Mouse (Mus musculus): ENCODE data around the gene Napepld. TPM values are rescaled to one million over a fixed set of nuclear protein-coding genes. Genes with fewer than 3 reads are reported as not detected.
"Not testable (repeated sequence)": the region's sequence is repeated elsewhere in the genome, so short reads cannot be mapped to it uniquely, and the experiment has no call there.

Gene Napepld
- polyA plus RNA-seq, 1 experiment from 2014 or later: 2.6 TPM

- peak overlapping the region; percentile 86 for H3K27ac ChIP-seq (ENCODE audit: low read length)
- H3K36me3 ChIP-seq (ENCODE audit: control insufficient read depth, insufficient read depth, low read length): peaks cover 16% of the 10 kb centered on the region; the same call in 1 of the 2 replicates
- H3K4me3 ChIP-seq (ENCODE audit: low read depth, low read length): peak overlapping the region; percentile 82
- no peaks in the 10 kb centered on the region for H3K27me3 ChIP-seq (ENCODE audit: control insufficient read depth, insufficient read depth, low read depth, low read length)
- peaks cover 10% of the 10 kb centered on the region for H3K4me1 ChIP-seq (ENCODE audit: control insufficient read depth, insufficient read depth, low read length)
- H3K4me2 ChIP-seq (ENCODE audit: low read length): peak overlapping the region; percentile 90
- peak overlapping the region; percentile 96 for H3K9ac ChIP-seq (ENCODE audit: low read depth, low read length)
- ATAC-seq: no peak
- under 1% methylated on average over 25 of the region's 25 CpGs for WGBS
- no peaks in the 10 kb centered on the region for H3K9me3 ChIP-seq (replicated peaks; ENCODE audit: control insufficient read depth, low read length, poor library complexity, severe bottlenecking)
Observed at GRCm38 (mm10) chr5:21646133-21646491, 55.1 kb downstream of the Napepld start.

DNA sequence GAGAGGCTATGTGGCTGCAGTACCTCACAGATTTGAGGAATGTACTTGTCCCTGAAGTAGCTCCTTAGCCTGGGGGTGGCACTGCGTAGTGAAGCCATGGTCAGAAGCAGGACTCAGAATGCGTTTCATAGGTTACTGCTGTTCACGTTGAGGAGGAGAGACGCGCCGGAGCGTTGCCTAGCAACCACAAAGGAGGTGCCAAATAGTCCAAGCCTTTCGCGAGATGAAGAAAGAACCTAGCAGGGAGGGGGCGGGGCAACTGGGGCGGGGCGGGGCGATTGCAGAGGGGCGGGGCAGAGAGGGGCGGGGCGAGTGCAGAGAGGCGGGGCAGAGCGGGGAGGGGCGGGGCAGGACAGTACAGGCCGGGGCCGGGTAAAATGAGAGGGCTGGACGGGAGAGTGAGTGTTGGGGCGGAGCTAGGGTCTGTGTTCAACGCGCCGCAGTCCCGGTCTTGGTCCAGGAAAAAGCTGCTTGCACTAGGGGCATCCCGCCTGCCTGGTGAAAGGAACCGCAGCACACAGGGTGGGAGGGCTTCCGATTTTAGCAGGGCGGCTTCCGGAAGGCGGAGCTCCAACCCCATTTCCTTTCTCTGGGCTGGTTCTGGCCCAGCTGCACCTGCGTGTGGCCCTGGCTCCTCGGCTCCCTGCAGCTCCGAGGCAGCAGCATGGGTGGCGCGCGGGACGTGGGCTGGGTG, 55.6 kb downstream of the Napepld start, which contains the start of the genes Fbxl13 and Armc10:
Fbxl13 (minus strand) TSS at position 196 of the 694 bp plus-strand sequence.
Armc10 (plus strand) TSS at position 375 of the 694 bp plus-strand sequence.
- H3K4me2 ChIP-seq (ENCODE audit: low read length): peak within 1 kb of the TSS; percentile 90
- under 1% methylated on average over 26 of the region's 40 CpGs for WGBS

DNA sequence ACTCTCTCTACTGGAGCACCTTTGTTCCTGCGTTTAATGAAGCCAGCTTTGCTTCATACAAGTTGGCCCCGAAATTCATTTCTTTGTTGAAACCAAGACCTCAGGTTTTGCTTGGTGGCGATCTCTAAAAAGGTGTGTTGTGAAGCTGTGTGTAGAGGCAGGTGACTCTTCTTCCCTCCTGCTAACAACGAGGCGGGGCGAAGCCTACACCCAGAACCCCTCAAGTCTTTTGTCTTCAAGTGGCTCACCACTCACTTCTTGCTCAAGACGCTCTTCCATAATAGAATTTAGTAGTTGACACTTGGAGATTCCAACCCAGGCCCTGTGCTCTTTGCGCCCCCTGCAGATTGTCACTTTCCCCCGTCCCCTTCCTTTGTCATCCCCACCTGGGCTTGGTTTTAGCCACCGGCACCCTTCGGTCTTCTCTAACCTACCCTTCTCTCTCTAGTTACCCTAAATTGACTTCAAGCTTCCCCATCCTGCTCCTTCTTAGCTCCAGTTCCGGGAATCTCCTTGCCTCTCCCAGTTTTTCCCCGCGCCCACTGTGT, 56.2 kb downstream of the Napepld start:
- Histone ChIP-seq H3K9me3 (replicated peaks; ENCODE audit: control insufficient read depth, low read length, poor library complexity, severe bottlenecking) (no peaks in the 10 kb centered on the region), H3K4me2 (ENCODE audit: low read length) (peak overlapping the region; percentile 90), H3K9ac (ENCODE audit: low read depth, low read length) (peak overlapping the region; percentile 1; the same call in 1 of the 2 replicates), H3K36me3 (ENCODE audit: control insufficient read depth, insufficient read depth, low read length) (peaks cover 12% of the 10 kb centered on the region; the same call in 1 of the 2 replicates), H3K4me1 (ENCODE audit: control insufficient read depth, insufficient read depth, low read length) (peaks cover 10% of the 10 kb centered on the region), H3K4me3 (ENCODE audit: low read depth, low read length) (peak overlapping the region; percentile 82), H3K27me3 (ENCODE audit: control insufficient read depth, insufficient read depth, low read depth, low read length) (no peaks in the 10 kb centered on the region), H3K27ac (ENCODE audit: low read length) (peak overlapping the region; percentile 86)
- peak; percentile 43 for ATAC-seq
- WGBS: 10% methylated on average over 14 of the region's 14 CpGs

More for the DNA sequence above, 55.6 kb downstream of the Napepld start, which contains the start of the genes Fbxl13 and Armc10:
- Histone ChIP-seq H3K36me3 (ENCODE audit: control insufficient read depth, insufficient read depth, low read length) (peaks cover 12% of the 10 kb centered on the region; the same call in 1 of the 2 replicates), H3K9me3 (replicated peaks; ENCODE audit: control insufficient read depth, low read length, poor library complexity, severe bottlenecking) (no peaks in the 10 kb centered on the region), H3K4me3 (ENCODE audit: low read depth, low read length) (peak within 1 kb of the TSS; percentile 82), H3K4me1 (ENCODE audit: control insufficient read depth, insufficient read depth, low read length) (peaks cover 10% of the 10 kb centered on the region), H3K27ac (ENCODE audit: low read length) (peak within 1 kb of the TSS; percentile 86), H3K27me3 (ENCODE audit: control insufficient read depth, insufficient read depth, low read depth, low read length) (no peaks in the 10 kb centered on the region), H3K9ac (ENCODE audit: low read depth, low read length) (peak within 1 kb of the TSS; percentile 96)
- ATAC-seq: peak; percentile 98

DNA sequence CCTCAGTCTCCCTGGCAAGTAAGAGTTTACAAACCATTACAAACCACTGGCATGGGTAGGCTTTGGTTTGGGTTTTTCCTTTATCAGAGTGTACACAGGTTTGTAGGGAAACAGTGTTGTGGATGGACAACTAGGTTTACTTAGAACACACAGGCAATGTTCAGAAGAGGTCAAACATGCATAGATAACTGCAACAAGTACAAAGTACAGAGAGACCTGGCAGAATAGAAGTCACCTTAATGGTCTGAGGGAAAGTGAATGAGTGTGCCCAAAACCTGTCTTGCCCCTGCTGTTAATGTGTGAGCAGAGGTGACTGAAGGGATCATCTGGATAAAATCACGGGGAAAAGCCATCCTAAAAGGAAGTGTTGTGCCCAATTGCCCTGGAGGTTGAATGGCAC, 57.6 kb downstream of the Napepld start:
- Histone ChIP-seq H3K9ac (ENCODE audit: low read depth, low read length) (no peak overlapping the region), H3K4me1 (ENCODE audit: control insufficient read depth, insufficient read depth, low read length) (peaks cover 10% of the 10 kb centered on the region), H3K27ac (ENCODE audit: low read length) (no peak overlapping the region), H3K36me3 (ENCODE audit: control insufficient read depth, insufficient read depth, low read length) (peaks cover 2% of the 10 kb centered on the region; the same call in 1 of the 2 replicates), H3K4me3 (ENCODE audit: low read depth, low read length) (no peak overlapping the region), H3K9me3 (replicated peaks; ENCODE audit: control insufficient read depth, low read length, poor library complexity, severe bottlenecking) (no peaks in the 10 kb centered on the region), H3K4me2 (ENCODE audit: low read length) (no peak overlapping the region), H3K27me3 (ENCODE audit: control insufficient read depth, insufficient read depth, low read depth, low read length) (no peaks in the 10 kb centered on the region)
- no peak for ATAC-seq
- WGBS: 48% methylated on average over 1 of the region's 1 CpGs

DNA sequence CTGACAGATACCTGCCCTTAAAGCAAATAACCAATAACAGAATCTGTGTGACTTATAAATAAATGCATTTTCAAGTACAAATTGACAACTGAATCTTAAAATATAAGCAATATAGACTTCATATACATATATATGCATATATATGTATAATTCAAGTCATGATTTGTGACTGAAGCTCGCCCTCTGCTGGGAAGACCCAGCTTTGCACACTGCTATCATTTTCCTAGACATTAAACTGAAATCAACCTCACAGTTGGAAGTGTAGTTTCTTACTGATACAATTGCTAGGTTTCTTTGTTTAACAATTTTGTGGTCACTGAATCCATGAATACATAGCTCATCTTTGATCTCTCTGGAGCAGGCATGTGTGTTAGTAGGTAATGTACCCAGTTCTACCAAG, 60.2 kb downstream of the Napepld start:
- H3K4me2 ChIP-seq (ENCODE audit: low read length): no peak overlapping the region
- H3K9ac ChIP-seq (ENCODE audit: low read depth, low read length): no peak overlapping the region
- no peaks in the 10 kb centered on the region for H3K9me3 ChIP-seq (replicated peaks; ENCODE audit: control insufficient read depth, low read length, poor library complexity, severe bottlenecking)
- H3K4me1 ChIP-seq (ENCODE audit: control insufficient read depth, insufficient read depth, low read length): no peaks in the 10 kb centered on the region
- no peak overlapping the region for H3K4me3 ChIP-seq (ENCODE audit: low read depth, low read length)
- no peak for ATAC-seq
- no peaks in the 10 kb centered on the region for H3K36me3 ChIP-seq (ENCODE audit: control insufficient read depth, insufficient read depth, low read length)
- WGBS: 3% methylated on average over 1 of the region's 1 CpGs
- no peak overlapping the region for H3K27ac ChIP-seq (ENCODE audit: low read length)
- no peaks in the 10 kb centered on the region for H3K27me3 ChIP-seq (ENCODE audit: control insufficient read depth, insufficient read depth, low read depth, low read length)

DNA sequence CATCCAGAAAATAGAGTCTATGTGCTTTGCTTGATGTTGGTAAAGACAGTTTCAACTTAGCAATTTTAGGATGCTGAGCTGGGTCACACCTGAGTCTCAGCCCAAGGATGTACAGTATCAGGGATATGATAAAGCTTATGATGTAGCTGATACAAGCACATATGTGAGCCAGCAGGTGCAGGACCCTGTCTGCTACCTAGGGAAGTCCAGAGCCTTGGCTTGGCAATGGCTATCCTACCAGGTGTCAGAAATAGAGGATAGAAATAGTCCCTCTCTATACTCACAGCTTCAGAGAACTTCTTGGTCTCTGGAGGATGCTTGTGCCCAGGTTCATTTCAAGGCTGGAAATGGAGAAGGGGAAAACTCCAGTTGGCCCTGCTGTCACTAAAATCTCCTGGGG, 75.3 kb downstream of the Napepld start:
- no peak for ATAC-seq
- Histone ChIP-seq H3K4me1 (ENCODE audit: control insufficient read depth, insufficient read depth, low read length) (no peaks in the 10 kb centered on the region), H3K27ac (ENCODE audit: low read length) (no peak overlapping the region), H3K27me3 (ENCODE audit: control insufficient read depth, insufficient read depth, low read depth, low read length) (no peaks in the 10 kb centered on the region), H3K4me2 (ENCODE audit: low read length) (no peak overlapping the region), H3K36me3 (ENCODE audit: control insufficient read depth, insufficient read depth, low read length) (no peaks in the 10 kb centered on the region), H3K4me3 (ENCODE audit: low read depth, low read length) (no peak overlapping the region), H3K9me3 (replicated peaks; ENCODE audit: control insufficient read depth, low read length, poor library complexity, severe bottlenecking) (no peaks in the 10 kb centered on the region), H3K9ac (ENCODE audit: low read depth, low read length) (no peak overlapping the region)

DNA sequence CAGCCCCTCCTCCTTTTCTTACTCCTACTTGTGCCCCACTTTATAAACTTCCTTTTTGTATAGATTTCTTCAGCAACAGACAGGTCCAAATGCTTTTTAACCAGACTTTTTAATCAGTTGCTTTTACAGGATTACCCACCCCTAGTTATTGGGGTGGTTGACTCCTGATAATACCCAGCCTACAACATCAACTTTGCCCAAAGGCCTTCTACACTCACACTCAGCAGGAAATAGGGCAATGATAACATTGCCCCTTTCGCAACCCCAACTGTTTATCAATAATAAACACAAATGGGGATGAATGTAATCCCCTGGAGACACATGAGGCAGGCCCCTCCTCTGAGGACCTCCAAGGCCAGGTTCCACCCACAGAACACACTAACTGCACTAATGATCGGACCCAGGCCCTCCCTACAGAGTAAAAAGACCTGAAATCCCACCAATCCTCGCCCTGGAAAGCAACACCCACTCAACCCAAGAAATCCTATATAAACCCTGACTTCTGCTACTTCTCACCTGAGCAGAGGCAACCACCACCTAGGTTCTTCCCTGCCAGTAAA, 84.7 kb downstream of the Napepld start:
- Histone ChIP-seq H3K27ac (ENCODE audit: low read length) (no peak overlapping the region), H3K9me3 (replicated peaks; ENCODE audit: control insufficient read depth, low read length, poor library complexity, severe bottlenecking) (no peaks in the 10 kb centered on the region), H3K36me3 (ENCODE audit: control insufficient read depth, insufficient read depth, low read length) (no peaks in the 10 kb centered on the region), H3K27me3 (ENCODE audit: control insufficient read depth, insufficient read depth, low read depth, low read length) (no peaks in the 10 kb centered on the region), H3K4me1 (ENCODE audit: control insufficient read depth, insufficient read depth, low read length) (no peaks in the 10 kb centered on the region), H3K9ac (ENCODE audit: low read depth, low read length) (no peak overlapping the region), H3K4me3 (ENCODE audit: low read depth, low read length) (no peak overlapping the region), H3K4me2 (ENCODE audit: low read length) (no peak overlapping the region)
- 82% methylated on average over 3 of the region's 3 CpGs for WGBS
- no peak for ATAC-seq

- not testable (repeated sequence) for H3K4me3 ChIP-seq (ENCODE audit: low read depth, low read length); H3K27ac ChIP-seq (ENCODE audit: low read length); H3K9me3 ChIP-seq (replicated peaks; ENCODE audit: control insufficient read depth, low read length, poor library complexity, severe bottlenecking); H3K9ac ChIP-seq (ENCODE audit: low read depth, low read length); H3K36me3 ChIP-seq (ENCODE audit: control insufficient read depth, insufficient read depth, low read length); ATAC-seq; H3K27me3 ChIP-seq (ENCODE audit: control insufficient read depth, insufficient read depth, low read depth, low read length); H3K4me1 ChIP-seq (ENCODE audit: control insufficient read depth, insufficient read depth, low read length); H3K4me2 ChIP-seq (ENCODE audit: low read length)
- 97% methylated on average over 11 of the region's 11 CpGs for WGBS
Observed at GRCm38 (mm10) chr5:21614299-21614698, 86.9 kb downstream of the Napepld start.

Measured in midbrain, embryonic 16.5 days (tissue).